Mouse (Mus musculus): ENCODE data around the gene Ppp4c. TPM values are rescaled to one million over a fixed set of nuclear protein-coding genes. Genes with fewer than 3 reads are reported as not detected.

Ppp4c gene
- polyA plus RNA-seq (2012; rRNA removed) (238 and 252 TPM in 2 replicates), polyA plus RNA-seq (2014; fragmentation: Nextera tagmentation; extraction: Ambion mirVana) (268 and 269 TPM in 2 replicates)

DNA sequence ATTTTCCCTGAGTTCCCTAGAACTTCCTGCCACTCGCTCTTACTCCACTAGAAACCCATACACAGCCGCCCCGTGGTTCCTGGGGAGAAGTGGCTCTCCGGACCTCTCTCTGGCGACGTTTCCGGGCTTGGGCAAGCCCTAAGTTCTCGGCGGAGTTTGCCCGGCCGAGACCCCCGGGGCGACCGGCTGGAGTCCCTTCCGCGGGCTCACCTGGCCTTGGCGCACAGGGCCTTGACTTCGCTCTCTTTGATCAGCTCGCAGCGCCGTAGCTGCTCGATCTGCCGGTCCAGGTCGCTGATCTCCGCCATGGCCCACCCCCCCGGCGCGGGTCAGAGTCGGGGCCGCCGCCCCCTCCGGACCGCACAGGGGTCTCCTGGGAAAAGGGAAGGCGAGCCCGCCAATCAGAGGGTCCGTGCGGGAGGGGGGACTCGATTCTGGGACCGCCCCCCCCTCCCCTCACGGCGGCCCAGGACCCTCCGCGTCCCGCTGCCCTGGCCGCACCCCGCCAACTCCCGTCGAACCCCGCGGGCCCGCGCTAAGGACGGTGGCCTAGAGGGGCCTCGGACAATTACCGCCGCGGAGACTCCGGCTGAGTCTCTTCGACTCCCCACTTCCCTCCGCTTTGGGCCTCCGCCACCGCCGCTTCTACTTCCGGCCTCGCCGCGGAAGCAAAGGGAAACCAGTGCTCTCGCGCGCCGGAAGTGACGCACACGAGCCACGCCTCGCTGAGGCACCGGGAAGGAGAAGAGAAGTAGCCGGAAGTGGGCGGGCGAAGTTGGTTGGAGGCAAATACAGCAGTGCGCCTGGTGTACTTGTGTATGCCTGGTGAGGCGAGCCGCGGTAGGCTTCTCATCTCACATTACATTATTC lies at the start of gene Ppp4c:
Ppp4c (minus strand) TSS at position 646 of the 870 bp plus-strand sequence.
- H3K36me3 ChIP-seq (ENCODE audit: control insufficient read depth, insufficient read depth, low read length): peaks cover 65% of the 10 kb centered on the region
- H3K27me3 ChIP-seq (ENCODE audit: control insufficient read depth, insufficient read depth, low read length): no peaks in the 10 kb centered on the region
- peak within 1 kb of the TSS; percentile 73 for H3K4me3 ChIP-seq (replicated peaks; ENCODE audit: low read length)
- peaks cover 12% of the 10 kb centered on the region; the same call in 1 of the 2 replicates for H3K4me1 ChIP-seq (ENCODE audit: control insufficient read depth, insufficient read depth, low read length)
- under 1% methylated on average over 71 of the region's 83 CpGs for WGBS
- peak within 1 kb of the TSS; percentile 61 for H3K4me2 ChIP-seq (replicated peaks; ENCODE audit: low read depth, low read length, severe bottlenecking)
- H3K9ac ChIP-seq (ENCODE audit: low read depth, low read length, severe bottlenecking): peak within 1 kb of the TSS; percentile 84
- ATAC-seq (ENCODE audit: low FRiP score, low read depth): peak; percentile 93
- DNase-seq (ENCODE audit: low spot score): peak; percentile 98
- H3K27ac ChIP-seq (replicated peaks; ENCODE audit: low read depth, low read length): peak within 1 kb of the TSS; percentile 96
- TF ChIP-seq POLR2A (IDR thresholded peaks at IDR 0.05; ENCODE audit: borderline replicate concordance, extremely low read depth, insufficient read depth, insufficient read length): 0 out of 2 replicates have a peak, but pooled peaks have one; percentile 48
- H3K9me3 ChIP-seq (ENCODE audit: control insufficient read depth, low read length): no peaks in the 10 kb centered on the region

DNA sequence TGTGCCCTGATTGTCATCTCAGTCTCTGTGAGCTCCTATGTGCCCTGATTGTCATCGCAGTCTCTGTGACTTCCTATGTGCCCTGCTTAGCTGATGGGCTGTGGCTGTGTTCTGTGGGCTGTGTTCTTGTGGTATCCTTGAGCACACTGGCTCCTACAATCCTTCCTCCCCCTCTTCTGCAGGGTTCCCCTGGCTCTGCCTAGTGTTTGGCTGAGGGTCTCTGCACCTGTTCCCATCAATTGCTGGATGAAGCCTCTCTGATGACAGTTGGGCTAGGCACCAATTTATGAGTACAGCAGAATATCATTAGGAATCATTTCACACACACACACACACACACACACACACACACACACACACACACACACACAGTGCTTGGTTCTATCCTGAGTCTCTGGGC lies 41.0 kb upstream of the Ppp4c start:
- WGBS: 89% methylated on average over 1 of the region's 1 CpGs
- DNase-seq (ENCODE audit: low spot score): no peak
- no peaks in the 10 kb centered on the region for H3K36me3 ChIP-seq (ENCODE audit: control insufficient read depth, insufficient read depth, low read length)

DNA sequence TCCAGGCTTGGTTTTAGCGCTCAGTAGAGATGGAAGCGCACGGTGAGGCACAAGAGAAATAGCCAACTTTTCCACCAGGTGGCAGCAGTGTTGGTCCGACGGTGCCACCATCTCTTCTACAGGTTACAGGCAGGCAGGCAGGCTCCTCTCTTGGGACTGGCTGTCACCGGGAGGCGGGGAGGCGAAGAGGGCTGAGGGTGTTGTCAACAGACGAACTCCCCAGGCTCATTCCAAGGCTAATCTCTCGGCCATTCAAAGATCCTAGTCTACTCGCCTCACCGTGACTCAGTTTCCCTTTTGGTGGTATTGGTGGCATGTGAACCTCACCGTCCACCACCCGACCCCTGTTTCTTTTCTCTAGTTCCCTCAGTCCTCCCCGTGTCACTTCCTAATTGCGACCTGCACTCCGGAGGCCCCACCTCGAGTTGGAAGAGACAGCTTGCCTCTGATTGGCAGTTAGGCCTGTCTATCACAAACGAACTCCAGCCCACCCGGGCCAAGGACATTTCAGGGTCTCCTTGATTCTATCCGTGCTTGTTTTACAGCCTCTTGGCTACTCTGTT lies 39.8 kb upstream of the Ppp4c start:
- Histone ChIP-seq H3K27me3 (ENCODE audit: control insufficient read depth, insufficient read depth, low read length) (no peaks in the 10 kb centered on the region), H3K9me3 (ENCODE audit: control insufficient read depth, low read length) (no peaks in the 10 kb centered on the region), H3K36me3 (ENCODE audit: control insufficient read depth, insufficient read depth, low read length) (no peaks in the 10 kb centered on the region), H3K27ac (replicated peaks; ENCODE audit: low read depth, low read length) (no peak overlapping the region), H3K4me1 (ENCODE audit: control insufficient read depth, insufficient read depth, low read length) (no peaks in the 10 kb centered on the region), H3K4me2 (replicated peaks; ENCODE audit: low read depth, low read length, severe bottlenecking) (peak overlapping the region; percentile 44), H3K4me3 (replicated peaks; ENCODE audit: low read length) (no peak overlapping the region), H3K9ac (ENCODE audit: low read depth, low read length, severe bottlenecking) (no peak overlapping the region)
- TF ChIP-seq POLR2A (IDR thresholded peaks at IDR 0.05; ENCODE audit: borderline replicate concordance, extremely low read depth, insufficient read depth, insufficient read length): no peak
- peak; percentile 70 for ATAC-seq (ENCODE audit: low FRiP score, low read depth)
- WGBS: under 1% methylated on average over 21 of the region's 21 CpGs
- peak; percentile 77 for DNase-seq (ENCODE audit: low spot score)

More for the DNA sequence above, 41.0 kb upstream of the Ppp4c start:
- no peaks in the 10 kb centered on the region for H3K27me3 ChIP-seq (ENCODE audit: control insufficient read depth, insufficient read depth, low read length)
- no peaks in the 10 kb centered on the region for H3K4me1 ChIP-seq (ENCODE audit: control insufficient read depth, insufficient read depth, low read length)
- H3K4me2 ChIP-seq (replicated peaks; ENCODE audit: low read depth, low read length, severe bottlenecking): no peak overlapping the region
- H3K9ac ChIP-seq (ENCODE audit: low read depth, low read length, severe bottlenecking): no peak overlapping the region
- TF ChIP-seq POLR2A (IDR thresholded peaks at IDR 0.05; ENCODE audit: borderline replicate concordance, extremely low read depth, insufficient read depth, insufficient read length): no peak
- ATAC-seq (ENCODE audit: low FRiP score, low read depth): 0 out of 2 replicates have a peak, but pooled peaks have one; percentile 29
- H3K4me3 ChIP-seq (replicated peaks; ENCODE audit: low read length): no peak overlapping the region
- no peak overlapping the region for H3K27ac ChIP-seq (replicated peaks; ENCODE audit: low read depth, low read length)
- no peaks in the 10 kb centered on the region for H3K9me3 ChIP-seq (ENCODE audit: control insufficient read depth, low read length)

DNA sequence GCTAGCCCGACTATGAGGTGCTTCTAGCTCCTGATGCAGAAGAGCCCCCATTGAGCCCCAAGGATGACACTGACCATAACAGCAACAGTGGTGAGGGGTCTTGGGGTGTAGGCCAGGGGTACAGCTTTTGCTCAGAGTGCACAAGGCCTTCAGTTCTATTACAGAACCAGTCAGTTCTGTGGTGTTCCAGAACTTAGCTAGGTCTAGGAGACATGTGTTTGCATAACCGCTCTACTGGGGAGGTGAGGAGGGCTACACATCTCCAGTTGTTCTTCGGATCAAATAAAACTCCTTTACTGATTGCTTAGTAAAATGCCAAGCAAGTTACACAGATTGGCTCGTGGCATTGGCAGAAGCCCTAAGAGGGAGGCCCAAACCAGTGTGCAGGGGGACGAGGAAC lies 39.2 kb upstream of the Ppp4c start, which contains the start of gene 4930451I11Rik:
4930451I11Rik (minus strand) TSS at position 101 of the 400 bp plus-strand sequence.
- TF ChIP-seq POLR2A (IDR thresholded peaks at IDR 0.05; ENCODE audit: borderline replicate concordance, extremely low read depth, insufficient read depth, insufficient read length): no peak
- no peak for ATAC-seq (ENCODE audit: low FRiP score, low read depth)
- 51% methylated on average over 5 of the region's 5 CpGs for WGBS

DNA sequence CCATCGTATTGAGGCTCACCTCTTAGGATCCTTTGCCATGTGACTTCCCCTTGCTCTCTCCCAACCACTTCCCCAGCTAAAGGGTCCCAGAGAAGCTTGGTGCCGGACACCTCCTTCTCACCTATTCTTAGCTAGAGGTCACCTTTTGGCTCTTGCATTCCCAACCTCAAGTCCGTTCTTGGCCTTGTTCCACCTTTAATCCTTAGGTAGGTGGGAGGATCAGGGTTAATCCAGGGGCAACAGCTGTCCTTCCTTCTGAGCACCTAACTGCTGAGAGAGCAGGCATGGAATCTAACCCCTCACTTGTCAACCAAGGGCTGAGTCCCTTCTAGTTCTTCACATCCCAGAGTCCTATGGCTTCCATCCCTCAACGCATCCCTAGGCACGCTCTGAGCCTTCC lies 33.7 kb upstream of the Ppp4c start:
- Histone ChIP-seq H3K36me3 (ENCODE audit: control insufficient read depth, insufficient read depth, low read length) (no peaks in the 10 kb centered on the region), H3K9me3 (ENCODE audit: control insufficient read depth, low read length) (no peaks in the 10 kb centered on the region), H3K4me1 (ENCODE audit: control insufficient read depth, insufficient read depth, low read length) (0 out of 2 replicates have a peak, but pooled peaks cover 3% of the 10 kb centered on the region), H3K4me2 (replicated peaks; ENCODE audit: low read depth, low read length, severe bottlenecking) (no peak overlapping the region), H3K27ac (replicated peaks; ENCODE audit: low read depth, low read length) (no peak overlapping the region), H3K4me3 (replicated peaks; ENCODE audit: low read length) (no peak overlapping the region), H3K9ac (ENCODE audit: low read depth, low read length, severe bottlenecking) (no peak overlapping the region), H3K27me3 (ENCODE audit: control insufficient read depth, insufficient read depth, low read length) (peaks cover 24% of the 10 kb centered on the region; the same call in 1 of the 2 replicates)
- ATAC-seq (ENCODE audit: low FRiP score, low read depth): no peak
- DNase-seq (ENCODE audit: low spot score): no peak
- TF ChIP-seq POLR2A (IDR thresholded peaks at IDR 0.05; ENCODE audit: borderline replicate concordance, extremely low read depth, insufficient read depth, insufficient read length): no peak
- WGBS: 61% methylated on average over 5 of the region's 5 CpGs

More for the DNA sequence above, 39.2 kb upstream of the Ppp4c start, which contains the start of gene 4930451I11Rik:
- Histone ChIP-seq H3K27ac (replicated peaks; ENCODE audit: low read depth, low read length) (no peak within 1 kb of the TSS), H3K4me1 (ENCODE audit: control insufficient read depth, insufficient read depth, low read length) (no peaks in the 10 kb centered on the region), H3K9ac (ENCODE audit: low read depth, low read length, severe bottlenecking) (no peak within 1 kb of the TSS), H3K9me3 (ENCODE audit: control insufficient read depth, low read length) (no peaks in the 10 kb centered on the region), H3K4me2 (replicated peaks; ENCODE audit: low read depth, low read length, severe bottlenecking) (peak within 1 kb of the TSS; percentile 44), H3K4me3 (replicated peaks; ENCODE audit: low read length) (no peak within 1 kb of the TSS), H3K36me3 (ENCODE audit: control insufficient read depth, insufficient read depth, low read length) (no peaks in the 10 kb centered on the region), H3K27me3 (ENCODE audit: control insufficient read depth, insufficient read depth, low read length) (no peaks in the 10 kb centered on the region)
- DNase-seq (ENCODE audit: low spot score): no peak

All from limb, embryonic 14.5 days (tissue).